Mouse (Mus musculus): ENCODE results near the gene Zfp449. TPM values are rescaled to one million over a fixed set of nuclear protein-coding genes. Genes with fewer than 3 reads are reported as not detected.
"Not testable (repeated sequence)": the region's sequence is repeated elsewhere in the genome, so short reads cannot be mapped to it uniquely, and the experiment has no call there.

Zfp449 gene
- polyA plus RNA-seq, 1 experiment from 2014 or later, result 11.4 TPM

- H3K27ac ChIP-seq (ENCODE audit: low read length); H3K36me3 ChIP-seq (ENCODE audit: control insufficient read depth, insufficient read depth, low read length); H3K27me3 ChIP-seq (ENCODE audit: control insufficient read depth, insufficient read depth, low read length); H3K9ac ChIP-seq (replicated peaks; ENCODE audit: low read depth, low read length); H3K9me3 ChIP-seq (ENCODE audit: control insufficient read depth, low read depth, low read length); H3K4me1 ChIP-seq (ENCODE audit: control insufficient read depth, insufficient read depth, low read length): not testable (repeated sequence)
- peak within 1 kb of the TSS; percentile 35 for H3K4me3 ChIP-seq (ENCODE audit: low read depth, low read length)
- 15% methylated on average over 47 of the region's 56 CpGs for WGBS
- ATAC-seq (ENCODE audit: insufficient number of reproducible peaks, insufficient read depth, low FRiP score, low read depth), result peak; percentile 93
- peak within 1 kb of the TSS; percentile 47 for H3K4me2 ChIP-seq (replicated peaks; ENCODE audit: low read depth, low read length)
These were observed 28.4 kb downstream of the Zfp449 start, which contains the start of gene Smim10l2a for GRCm38 (mm10) chrX:56374431-56375128. Smim10l2a (plus strand) TSS chrX:56374586.

- 68% methylated on average over 2 of the region's 2 CpGs for WGBS
- no peak overlapping the region for H3K4me3 ChIP-seq (ENCODE audit: low read depth, low read length)
- no peaks in the 10 kb centered on the region for H3K36me3 ChIP-seq (ENCODE audit: control insufficient read depth, insufficient read depth, low read length)
- no peak overlapping the region for H3K27ac ChIP-seq (ENCODE audit: low read length)
- no peak overlapping the region for H3K4me2 ChIP-seq (replicated peaks; ENCODE audit: low read depth, low read length)
- H3K27me3 ChIP-seq (ENCODE audit: control insufficient read depth, insufficient read depth, low read length), result no peaks in the 10 kb centered on the region
- H3K9me3 ChIP-seq (ENCODE audit: control insufficient read depth, low read depth, low read length), result no peaks in the 10 kb centered on the region
- H3K9ac ChIP-seq (replicated peaks; ENCODE audit: low read depth, low read length), result no peak overlapping the region
- no peaks in the 10 kb centered on the region for H3K4me1 ChIP-seq (ENCODE audit: control insufficient read depth, insufficient read depth, low read length)
- ATAC-seq (ENCODE audit: insufficient number of reproducible peaks, insufficient read depth, low FRiP score, low read depth), result no peak
These were observed 34.7 kb downstream of the Zfp449 start for GRCm38 (mm10) chrX:56380852-56381251.

GRCm38 (mm10) chrX:56384142-56384541 lies 37.9 kb downstream of the Zfp449 start:
- Histone ChIP-seq H3K27me3 (ENCODE audit: control insufficient read depth, insufficient read depth, low read length) (no peaks in the 10 kb centered on the region), H3K4me3 (ENCODE audit: low read depth, low read length) (no peak overlapping the region), H3K36me3 (ENCODE audit: control insufficient read depth, insufficient read depth, low read length) (no peaks in the 10 kb centered on the region), H3K27ac (ENCODE audit: low read length) (no peak overlapping the region), H3K9me3 (ENCODE audit: control insufficient read depth, low read depth, low read length) (no peaks in the 10 kb centered on the region), H3K9ac (replicated peaks; ENCODE audit: low read depth, low read length) (no peak overlapping the region), H3K4me1 (ENCODE audit: control insufficient read depth, insufficient read depth, low read length) (no peaks in the 10 kb centered on the region), H3K4me2 (replicated peaks; ENCODE audit: low read depth, low read length) (no peak overlapping the region)
- WGBS, result 66% methylated on average over 2 of the region's 2 CpGs
- no peak for ATAC-seq (ENCODE audit: insufficient number of reproducible peaks, insufficient read depth, low FRiP score, low read depth)

GRCm38 (mm10) chrX:56404646-56405045 lies 58.4 kb downstream of the Zfp449 start:
- WGBS, result 29% methylated on average over 2 of the region's 2 CpGs
- ATAC-seq (ENCODE audit: insufficient number of reproducible peaks, insufficient read depth, low FRiP score, low read depth), result no peak
- H3K27me3 ChIP-seq (ENCODE audit: control insufficient read depth, insufficient read depth, low read length), result no peaks in the 10 kb centered on the region
- H3K4me2 ChIP-seq (replicated peaks; ENCODE audit: low read depth, low read length), result no peak overlapping the region
- H3K27ac ChIP-seq (ENCODE audit: low read length), result no peak overlapping the region
- no peaks in the 10 kb centered on the region for H3K9me3 ChIP-seq (ENCODE audit: control insufficient read depth, low read depth, low read length)
- no peak overlapping the region for H3K4me3 ChIP-seq (ENCODE audit: low read depth, low read length)
- no peak overlapping the region for H3K9ac ChIP-seq (replicated peaks; ENCODE audit: low read depth, low read length)
- no peaks in the 10 kb centered on the region for H3K4me1 ChIP-seq (ENCODE audit: control insufficient read depth, insufficient read depth, low read length)
- H3K36me3 ChIP-seq (ENCODE audit: control insufficient read depth, insufficient read depth, low read length), result no peaks in the 10 kb centered on the region

GRCm38 (mm10) chrX:56405482-56405881 lies 59.3 kb downstream of the Zfp449 start:
- no peak overlapping the region for H3K4me2 ChIP-seq (replicated peaks; ENCODE audit: low read depth, low read length)
- ATAC-seq (ENCODE audit: insufficient number of reproducible peaks, insufficient read depth, low FRiP score, low read depth), result no peak
- H3K27ac ChIP-seq (ENCODE audit: low read length), result no peak overlapping the region
- no peaks in the 10 kb centered on the region for H3K4me1 ChIP-seq (ENCODE audit: control insufficient read depth, insufficient read depth, low read length)
- 54% methylated on average over 1 of the region's 1 CpGs for WGBS
- H3K9ac ChIP-seq (replicated peaks; ENCODE audit: low read depth, low read length), result no peak overlapping the region
- no peak overlapping the region for H3K4me3 ChIP-seq (ENCODE audit: low read depth, low read length)
- no peaks in the 10 kb centered on the region for H3K36me3 ChIP-seq (ENCODE audit: control insufficient read depth, insufficient read depth, low read length)
- no peaks in the 10 kb centered on the region for H3K27me3 ChIP-seq (ENCODE audit: control insufficient read depth, insufficient read depth, low read length)
- no peaks in the 10 kb centered on the region for H3K9me3 ChIP-seq (ENCODE audit: control insufficient read depth, low read depth, low read length)

- ATAC-seq (ENCODE audit: insufficient number of reproducible peaks, insufficient read depth, low FRiP score, low read depth), result no peak
These were observed 59.9 kb downstream of the Zfp449 start for GRCm38 (mm10) chrX:56406128-56406527.

More at GRCm38 (mm10) chrX:56406128-56406527, 59.9 kb downstream of the Zfp449 start:
- H3K27ac ChIP-seq (ENCODE audit: low read length), result no peak overlapping the region
- WGBS, result 80% methylated on average over 5 of the region's 5 CpGs
- no peaks in the 10 kb centered on the region for H3K36me3 ChIP-seq (ENCODE audit: control insufficient read depth, insufficient read depth, low read length)
- no peak overlapping the region for H3K4me3 ChIP-seq (ENCODE audit: low read depth, low read length)
- H3K27me3 ChIP-seq (ENCODE audit: control insufficient read depth, insufficient read depth, low read length), result no peaks in the 10 kb centered on the region
- H3K4me1 ChIP-seq (ENCODE audit: control insufficient read depth, insufficient read depth, low read length), result no peaks in the 10 kb centered on the region
- no peak overlapping the region for H3K4me2 ChIP-seq (replicated peaks; ENCODE audit: low read depth, low read length)
- no peak overlapping the region for H3K9ac ChIP-seq (replicated peaks; ENCODE audit: low read depth, low read length)
- H3K9me3 ChIP-seq (ENCODE audit: control insufficient read depth, low read depth, low read length), result no peaks in the 10 kb centered on the region

Other genes starting within 250 kb of the Zfp449 start
- 1.3 and 1.4 TPM in 2 replicates for gene 3830403N18Rik, start 209.8 kb upstream of the Zfp449 start, polyA plus RNA-seq (2014; fragmentation: Nextera tagmentation; extraction: Ambion mirVana)
- gene Gm773, start 133.5 kb upstream of the Zfp449 start, polyA plus RNA-seq (2014; fragmentation: Nextera tagmentation; extraction: Ambion mirVana), result not detected in 2 replicates
- 4.1 and 4.4 TPM in 2 replicates for gene Smim10l2a, start 28.2 kb downstream of the Zfp449 start, polyA plus RNA-seq (2014; fragmentation: Nextera tagmentation; extraction: Ambion mirVana)
- gene Gm2174, start 101.6 kb downstream of the Zfp449 start, polyA plus RNA-seq (2014; fragmentation: Nextera tagmentation; extraction: Ambion mirVana), result 3.0 and 4.6 TPM in 2 replicates
- 28.0 and 30.7 TPM in 2 replicates for gene Ints6l, start 108.5 kb downstream of the Zfp449 start, polyA plus RNA-seq (2014; fragmentation: Nextera tagmentation; extraction: Ambion mirVana)
- gene Gm10477, start 178.3 kb downstream of the Zfp449 start, polyA plus RNA-seq (2014; fragmentation: Nextera tagmentation; extraction: Ambion mirVana), result not detected in 2 replicates
- gene Gm648, start 203.2 kb downstream of the Zfp449 start, polyA plus RNA-seq (2014; fragmentation: Nextera tagmentation; extraction: Ambion mirVana), result not detected in 2 replicates

Measured in stomach, embryonic 14.5 days (tissue).